In genomic region chr5:121818862-121819261, GRCm38 (mm10) we compare ENCODE assay signal across 18 mouse cellular contexts.
"Had no signal": no experiment of that assay in that cellular context is flagged by ENCODE, and none has a peak within 500 bp of the region (broad histone marks: within the 10 kb centered on the region; RNA-seq: fewer than 3 reads in every experiment).

No protein-coding gene starts in this region.

- H3K9ac ChIP-seq: lung, embryonic 14.5 days; midbrain, embryonic 12.5 days; neural tube, embryonic 13.5 days; neural tube, embryonic 15.5 days; stomach, embryonic 15.5 days had no signal

- H3K27me3 ChIP-seq: midbrain, embryonic 12.5 days; neural tube, embryonic 13.5 days; neural tube, embryonic 15.5 days; stomach, embryonic 15.5 days had no signal

- H3K9me3 ChIP-seq: midbrain, embryonic 10.5 days; midbrain, embryonic 12.5 days; neural tube, embryonic 13.5 days; neural tube, embryonic 15.5 days; stomach, embryonic 15.5 days had no signal

- DNase-seq: lung, adult 18-20 months; lung, embryonic 14.5 days; lung, postnatal 10 days; midbrain, embryonic 14.5 days; retina, postnatal 1 day; right cerebral cortex, adult 18-20 months; right cerebral cortex, postnatal 25 days; right cerebral cortex, postnatal 4 days; thymus, adult 2 months; thymus, postnatal 25 days; thymus, postnatal 4 days had no signal

- H3K27ac ChIP-seq: midbrain, embryonic 10.5 days; midbrain, embryonic 12.5 days; neural tube, embryonic 13.5 days; neural tube, embryonic 15.5 days; stomach, embryonic 15.5 days; stomach, postnatal 0 days had no signal

- H3K4me2 ChIP-seq: lung, embryonic 14.5 days; midbrain, embryonic 12.5 days; neural tube, embryonic 13.5 days; neural tube, embryonic 15.5 days; stomach, embryonic 15.5 days had no signal

- H3K4me3 ChIP-seq: midbrain, embryonic 10.5 days; midbrain, embryonic 12.5 days; myocyte; neural tube, embryonic 13.5 days; neural tube, embryonic 15.5 days; stomach, embryonic 15.5 days had no signal

- H3K4me1 ChIP-seq: midbrain, embryonic 12.5 days; stomach, embryonic 15.5 days had no signal
